9 mouse cellular contexts compared by ENCODE assay signal in the genomic region with DNA sequence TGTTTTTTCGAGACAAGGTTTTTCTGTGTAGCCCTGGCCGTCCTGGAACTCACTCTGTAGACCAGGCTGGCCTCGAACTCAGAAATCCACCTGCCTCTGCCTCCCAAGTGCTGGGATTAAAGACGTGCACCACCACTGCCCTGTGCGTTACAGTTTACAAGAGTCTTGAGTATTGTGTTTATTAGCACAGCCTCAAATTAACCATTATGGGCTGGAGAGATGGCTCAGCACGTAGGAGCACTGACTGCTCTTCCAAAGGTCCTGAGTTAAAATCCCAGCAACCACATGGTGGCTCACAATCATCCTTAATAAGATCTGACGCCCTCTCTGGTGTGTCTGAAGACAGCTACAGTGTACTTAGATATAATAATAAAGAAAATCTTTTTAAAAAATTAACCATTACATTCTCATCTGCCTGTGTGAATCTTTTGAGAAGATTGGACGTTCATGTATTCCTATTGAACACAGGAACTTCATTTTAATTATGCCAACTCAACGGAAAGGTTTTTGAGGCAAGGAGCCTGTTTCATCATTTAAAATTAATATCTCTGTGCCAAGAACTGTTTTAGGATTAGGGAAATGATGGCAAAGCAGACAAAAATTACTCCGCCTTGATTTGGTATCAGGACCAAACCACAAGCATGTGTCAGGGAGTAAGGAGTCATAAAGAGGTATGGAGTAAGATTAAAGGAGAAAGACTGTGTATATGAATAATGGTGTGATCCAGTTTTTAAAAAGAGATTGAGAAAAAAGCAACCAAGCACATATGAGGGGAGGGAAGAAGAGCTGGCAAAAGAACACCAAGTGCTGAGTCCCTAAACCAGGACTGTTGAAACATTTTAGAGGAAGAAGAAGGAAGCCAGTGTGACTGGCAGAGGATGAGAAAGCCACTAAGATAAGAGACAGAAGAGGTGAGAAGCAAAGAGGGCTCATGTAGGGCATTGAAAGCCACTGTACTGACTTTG. TPM values are rescaled to one million over a fixed set of nuclear protein-coding genes. Genes with fewer than 3 reads are reported as not detected.
DNase-seq lines count a peak whose midpoint lies in the region; ATAC-seq and TF ChIP-seq lines count a peak whose summit lies in the region.
"Had no signal": no experiment of that assay in that cellular context is flagged by ENCODE, and none has a peak within 500 bp of the region (broad histone marks: within the 10 kb centered on the region; RNA-seq: fewer than 3 reads in every experiment).

No protein-coding gene starts in this region.

- TF ChIP-seq POLR2A in testis, adult 2 months (IDR thresholded peaks at IDR 0.05; ENCODE audit: control insufficient read depth, low read depth, low read length): no peak
- no peak for TF ChIP-seq POLR2A in myocyte (IDR thresholded peaks at IDR 0.05; ENCODE audit: insufficient read length, low read depth)

- H3K36me3 ChIP-seq in testis, adult 2 months (ENCODE audit: control insufficient read depth, insufficient read depth, low read length): no peaks in the 10 kb centered on the region
- no peaks in the 10 kb centered on the region for H3K36me3 ChIP-seq in hindbrain, embryonic 16.5 days (ENCODE audit: control insufficient read depth, insufficient read depth, low read length)
- H3K36me3 ChIP-seq in myocyte (ENCODE audit: control insufficient read depth, insufficient read depth): no peaks in the 10 kb centered on the region

- peak overlapping the region; percentile 97 for H3K4me3 ChIP-seq in testis, adult 2 months (ENCODE audit: control insufficient read depth, low read depth, low read length)
- H3K4me3 ChIP-seq in hindbrain, embryonic 16.5 days (ENCODE audit: low read length): peak overlapping the region; percentile 55
- H3K4me3 ChIP-seq in myocyte: peak overlapping the region; percentile 99

- H3K27ac ChIP-seq in testis, adult 2 months (ENCODE audit: control insufficient read depth, insufficient read depth, low read depth, low read length): peak overlapping the region; percentile 100
- peak overlapping the region; percentile 99 for H3K27ac ChIP-seq in hindbrain, embryonic 16.5 days (ENCODE audit: low read depth, low read length)

- no peaks in the 10 kb centered on the region for H3K9me3 ChIP-seq in hindbrain, embryonic 16.5 days (ENCODE audit: control insufficient read depth, low read length)

- 0 out of 2 replicates have a peak, but pooled peaks have one; percentile 10 for ATAC-seq in hindbrain, embryonic 16.5 days

- peaks cover 32% of the 10 kb centered on the region for H3K79me2 ChIP-seq in myocyte (ENCODE audit: control insufficient read depth, insufficient read depth)

- WGBS in hindbrain, embryonic 16.5 days: 38% methylated on average over 10 of the region's 10 CpGs

- peak overlapping the region; percentile 82 for H3ac ChIP-seq in myocyte (ENCODE audit: control insufficient read depth, insufficient read length)

- peak; percentile 17 for DNase-seq in embryo, embryonic 10.5 days (ENCODE audit: low spot score)
- DNase-seq in embryo, embryonic 9.5 days (ENCODE audit: extremely low spot score): no peak
- DNase-seq in testis, postnatal 14 days (ENCODE audit: low spot score): no peak
- DNase-seq in gastrocnemius, adult 18-20 months (ENCODE audit: low spot score): no peak
- no peak for DNase-seq in cerebellum, postnatal 36 days

- peak overlapping the region; percentile 61 for H3K4me2 ChIP-seq in hindbrain, embryonic 16.5 days (ENCODE audit: low read length)
- peak overlapping the region; percentile 90 for H3K4me2 ChIP-seq in myocyte (ENCODE audit: low read depth)

- H3K4me1 ChIP-seq in testis, adult 2 months (ENCODE audit: control insufficient read depth, insufficient read depth, low read length): no peaks in the 10 kb centered on the region; the same call in 1 of the 2 replicates
- peaks cover 21% of the 10 kb centered on the region for H3K4me1 ChIP-seq in hindbrain, embryonic 16.5 days (ENCODE audit: control insufficient read depth, insufficient read depth, low read depth, low read length)

- H3K27me3 ChIP-seq in testis, adult 2 months (ENCODE audit: control insufficient read depth, insufficient read depth, low read length): no peaks in the 10 kb centered on the region
- H3K27me3 ChIP-seq in hindbrain, embryonic 16.5 days (replicated peaks; ENCODE audit: control insufficient read depth, insufficient read depth, low read length): no peaks in the 10 kb centered on the region
- no peaks in the 10 kb centered on the region for H3K27me3 ChIP-seq in myocyte (ENCODE audit: control insufficient read depth, insufficient read depth, insufficient read length)
- H3K27me3 ChIP-seq: Patski had no signal

- no peak for TF ChIP-seq CTCF in testis, adult 2 months (IDR thresholded peaks at IDR 0.05; ENCODE audit: control insufficient read depth, insufficient read depth, insufficient replicate concordance, low read depth, low read length)

- H3K9ac ChIP-seq in hindbrain, embryonic 16.5 days (ENCODE audit: low read depth, low read length): peak overlapping the region; percentile 80

TF ChIP-seq in myocyte, 11 proteins besides CTCF, POLR2A, EP300 and RAD21:
- TF ChIP-seq MYOG (IDR thresholded peaks at IDR 0.05; ENCODE audit: control insufficient read depth in 1 of 3, insufficient read depth in 1 of 3, insufficient read length in 2 of 3, low read depth in 2 of 3) (no peak), E2F4 (IDR thresholded peaks at IDR 0.05; ENCODE audit: insufficient read depth) (no peak)

RNA-seq across cellular contexts. Expression of a gene that starts 1.7 kb away (rescaled TPM):
- polyA plus RNA-seq in testis, adult 2 months (2012; rRNA removed): 18.4 and 18.6 TPM in 2 replicates
- 17.6 and 18.7 TPM in 2 replicates for polyA plus RNA-seq in hindbrain, embryonic 16.5 days (2015; fragmentation: Nextera tagmentation; extraction: Ambion mirVana)
- polyA plus RNA-seq in myocyte (2012; fragmentation: generic; extraction: Trizol): 8.5 TPM
- 10 to 100 TPM; 33.2 to 37.4 TPM for total RNA-seq in gastrocnemius, adult 18-20 months (2021)

RNA-seq across cellular contexts. Expression of a gene that starts 35.4 kb away (rescaled TPM):
- polyA plus RNA-seq in testis, adult 2 months (2012; rRNA removed): 14.9 and 15.5 TPM in 2 replicates
- 30.8 and 35.6 TPM in 2 replicates for polyA plus RNA-seq in hindbrain, embryonic 16.5 days (2015; fragmentation: Nextera tagmentation; extraction: Ambion mirVana)
- polyA plus RNA-seq in myocyte (2012; fragmentation: generic; extraction: Trizol): 17.8 TPM
- total RNA-seq in gastrocnemius, adult 18-20 months (2021): 10 to 100 TPM; 16.6 to 16.9 TPM

RNA-seq across cellular contexts. Expression of a gene that starts 51.0 kb away (rescaled TPM):
- 30.5 and 40.4 TPM in 2 replicates for polyA plus RNA-seq in testis, adult 2 months (2012; rRNA removed)
- 251 and 276 TPM in 2 replicates for polyA plus RNA-seq in hindbrain, embryonic 16.5 days (2015; fragmentation: Nextera tagmentation; extraction: Ambion mirVana)
- polyA plus RNA-seq in myocyte (2012; fragmentation: generic; extraction: Trizol): 400 TPM
- total RNA-seq in gastrocnemius, adult 18-20 months (2021): 100 to 1,000 TPM; 317 to 349 TPM
